Mouse (Mus musculus): ENCODE results near the gene Gm973. TPM values are rescaled to one million over a fixed set of nuclear protein-coding genes. Genes with fewer than 3 reads are reported as not detected.

Gene Gm973
- polyA plus RNA-seq, 1 experiment: not detected

DNA sequence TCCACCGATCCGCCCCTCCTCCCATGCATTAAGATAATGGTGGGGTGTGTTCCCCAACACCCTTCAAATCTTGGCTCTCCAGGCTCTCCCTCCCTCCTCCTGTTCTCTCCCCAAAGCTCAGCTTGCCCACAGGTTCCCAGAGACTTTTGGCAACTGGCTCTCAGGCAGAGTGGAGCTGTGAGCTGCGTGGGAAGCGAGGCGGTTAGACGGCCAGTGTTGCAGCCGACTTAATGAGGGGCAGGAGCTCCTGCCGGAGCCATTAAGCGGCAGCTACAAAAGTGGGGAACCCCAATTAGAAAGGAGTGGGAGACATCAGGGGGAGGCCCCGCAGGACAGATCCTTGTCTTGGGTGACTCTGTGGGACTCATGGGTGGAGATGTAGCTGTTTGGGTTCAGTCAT, 76.3 kb downstream of the Gm973 start:
- H3K79me2 ChIP-seq (ENCODE audit: control insufficient read depth, insufficient read depth): no peaks in the 10 kb centered on the region

DNA sequence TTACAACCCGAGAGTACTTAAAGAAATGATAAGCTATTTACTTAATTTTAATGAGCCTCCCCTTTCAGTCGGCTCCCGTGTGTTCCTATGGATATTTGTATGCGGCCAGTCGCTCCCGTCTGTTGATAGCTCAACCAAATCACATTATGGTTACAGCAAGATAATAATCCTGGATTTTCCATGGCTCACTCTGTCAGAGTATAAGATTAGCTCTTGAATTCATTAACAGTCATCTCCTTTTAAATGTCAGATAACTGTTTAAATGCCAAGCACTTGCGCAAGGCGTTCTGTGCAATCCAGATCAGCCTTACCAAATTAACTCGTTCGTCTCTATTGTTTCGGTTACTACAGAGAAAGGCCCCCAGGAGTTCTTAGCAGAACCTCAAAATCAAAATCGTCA, 76.8 kb downstream of the Gm973 start:
- Histone ChIP-seq H3K79me3 (ENCODE audit: low read depth) (no peaks in the 10 kb centered on the region), H3K36me3 (ENCODE audit: control insufficient read depth, insufficient read depth) (no peaks in the 10 kb centered on the region), H3K79me2 (ENCODE audit: control insufficient read depth, insufficient read depth) (no peaks in the 10 kb centered on the region), H3ac (ENCODE audit: control insufficient read depth, insufficient read length, low read depth) (no peak overlapping the region), H3K4me3 (ENCODE audit: insufficient read depth, poor library complexity, severe bottlenecking) (no peak overlapping the region), H3K27me3 (ENCODE audit: control insufficient read depth, insufficient read depth, insufficient read length) (peaks cover 5% of the 10 kb centered on the region)
- TF ChIP-seq CEBPB (IDR thresholded peaks at IDR 0.05; ENCODE audit: low read depth): no peak
- TF ChIP-seq FOSL1 (IDR thresholded peaks at IDR 0.05; ENCODE audit: insufficient read depth, low read length, poor library complexity, severe bottlenecking): no peak
- no peak for TF ChIP-seq MAX (IDR thresholded peaks at IDR 0.05)
- no peak for TF ChIP-seq CTCF (IDR thresholded peaks at IDR 0.05; ENCODE audit: control insufficient read depth, insufficient read depth, insufficient read length)
- TF ChIP-seq USF1 (IDR thresholded peaks at IDR 0.05; ENCODE audit: low read depth): no peak
- no peak for TF ChIP-seq MYOD1 (IDR thresholded peaks at IDR 0.05; ENCODE audit: control insufficient read depth, insufficient read length, low read depth)
- TF ChIP-seq MYOG (IDR thresholded peaks at IDR 0.05; ENCODE audit: control insufficient read depth, extremely low read depth, insufficient read length): no peak

More for the DNA sequence above, 76.3 kb downstream of the Gm973 start:
- H3K36me3 ChIP-seq (ENCODE audit: control insufficient read depth, insufficient read depth): no peaks in the 10 kb centered on the region
- H3ac ChIP-seq (ENCODE audit: control insufficient read depth, insufficient read length, low read depth): no peak overlapping the region
- H3K79me3 ChIP-seq (ENCODE audit: low read depth): no peaks in the 10 kb centered on the region
- TF ChIP-seq USF1 (IDR thresholded peaks at IDR 0.05; ENCODE audit: low read depth) (no peak), MAX (IDR thresholded peaks at IDR 0.05) (no peak), FOSL1 (IDR thresholded peaks at IDR 0.05; ENCODE audit: insufficient read depth, low read length, poor library complexity, severe bottlenecking) (no peak), CTCF (IDR thresholded peaks at IDR 0.05; ENCODE audit: control insufficient read depth, insufficient read depth, insufficient read length) (no peak), CEBPB (IDR thresholded peaks at IDR 0.05; ENCODE audit: low read depth) (no peak), MYOG (IDR thresholded peaks at IDR 0.05; ENCODE audit: control insufficient read depth, extremely low read depth, insufficient read length) (no peak), MYOD1 (IDR thresholded peaks at IDR 0.05; ENCODE audit: control insufficient read depth, insufficient read length, low read depth) (no peak)
- H3K4me3 ChIP-seq (ENCODE audit: insufficient read depth, poor library complexity, severe bottlenecking): no peak overlapping the region
- H3K27me3 ChIP-seq (ENCODE audit: control insufficient read depth, insufficient read depth, insufficient read length): peaks cover under 1% of the 10 kb centered on the region

DNA sequence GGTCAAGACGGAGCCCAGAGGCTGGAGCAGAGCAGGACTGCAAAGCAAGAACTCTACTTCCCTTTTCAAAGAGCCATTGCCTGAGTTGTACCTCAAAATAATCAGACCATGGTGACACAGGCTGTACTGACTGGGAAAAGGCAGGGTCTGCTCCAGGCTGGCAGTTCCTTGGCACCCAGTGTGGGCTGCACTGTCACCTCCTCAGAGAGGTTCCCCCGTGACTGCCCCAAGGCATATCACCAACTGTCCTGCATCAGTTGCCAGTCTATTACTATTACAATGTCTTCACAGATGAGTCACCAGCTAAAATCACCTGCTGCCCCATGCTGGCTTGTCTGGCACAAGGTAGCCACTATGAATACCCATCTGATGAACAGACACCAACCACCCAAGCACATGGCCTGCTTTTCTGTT, 77.6 kb downstream of the Gm973 start:
- Histone ChIP-seq H3ac (ENCODE audit: control insufficient read depth, insufficient read length, low read depth) (no peak overlapping the region), H3K36me3 (ENCODE audit: control insufficient read depth, insufficient read depth) (no peaks in the 10 kb centered on the region), H3K79me3 (ENCODE audit: low read depth) (no peaks in the 10 kb centered on the region), H3K79me2 (ENCODE audit: control insufficient read depth, insufficient read depth) (no peaks in the 10 kb centered on the region), H3K27me3 (ENCODE audit: control insufficient read depth, insufficient read depth, insufficient read length) (peaks cover 5% of the 10 kb centered on the region), H3K4me3 (ENCODE audit: insufficient read depth, poor library complexity, severe bottlenecking) (no peak overlapping the region)
- no peak for TF ChIP-seq USF1 (IDR thresholded peaks at IDR 0.05; ENCODE audit: low read depth)
- TF ChIP-seq MYOD1 (IDR thresholded peaks at IDR 0.05; ENCODE audit: control insufficient read depth, insufficient read length, low read depth): no peak
- TF ChIP-seq MAX (IDR thresholded peaks at IDR 0.05): no peak
- TF ChIP-seq MYOG (IDR thresholded peaks at IDR 0.05; ENCODE audit: control insufficient read depth, extremely low read depth, insufficient read length): no peak
- no peak for TF ChIP-seq CTCF (IDR thresholded peaks at IDR 0.05; ENCODE audit: control insufficient read depth, insufficient read depth, insufficient read length)
- no peak for TF ChIP-seq FOSL1 (IDR thresholded peaks at IDR 0.05; ENCODE audit: insufficient read depth, low read length, poor library complexity, severe bottlenecking)
- TF ChIP-seq CEBPB (IDR thresholded peaks at IDR 0.05; ENCODE audit: low read depth): no peak

DNA sequence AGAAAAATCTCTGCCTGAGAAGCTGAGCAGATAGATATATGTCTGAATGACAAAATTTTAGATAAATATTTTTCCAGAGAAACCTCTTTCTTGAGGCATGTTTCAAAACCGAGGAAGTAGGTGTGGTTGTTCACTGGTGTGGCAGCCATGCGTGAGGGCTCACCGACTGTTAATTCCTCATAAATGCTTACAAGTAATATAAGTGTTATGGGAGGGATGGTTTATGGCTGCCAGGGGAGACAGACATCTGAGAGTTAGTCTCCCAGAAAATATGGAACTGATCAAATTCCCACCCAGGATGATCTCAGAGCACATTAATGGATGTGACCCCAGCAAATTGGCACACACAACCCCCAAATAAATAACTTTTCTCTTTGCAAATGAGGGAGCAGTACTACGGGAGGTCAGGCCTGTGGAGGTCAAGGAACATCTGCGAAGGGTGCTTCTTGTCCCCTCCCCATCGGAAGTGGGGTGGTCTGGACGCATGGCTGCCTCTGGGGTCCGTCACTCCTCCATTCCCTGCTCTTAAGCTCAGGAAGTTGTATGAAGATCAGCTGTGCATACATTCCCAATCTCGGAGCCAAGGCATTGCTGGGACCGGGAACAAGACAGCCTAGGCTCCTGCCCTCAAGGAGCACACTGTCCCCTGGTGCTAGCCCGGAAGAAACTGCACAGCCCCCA, 78.7 kb downstream of the Gm973 start:
- H3K79me3 ChIP-seq (ENCODE audit: low read depth): no peaks in the 10 kb centered on the region
- TF ChIP-seq USF1 (IDR thresholded peaks at IDR 0.05; ENCODE audit: low read depth): no peak
- TF ChIP-seq MYOG (IDR thresholded peaks at IDR 0.05; ENCODE audit: control insufficient read depth, extremely low read depth, insufficient read length): no peak
- no peak for TF ChIP-seq CTCF (IDR thresholded peaks at IDR 0.05; ENCODE audit: control insufficient read depth, insufficient read depth, insufficient read length)
- no peak for TF ChIP-seq MYOD1 (IDR thresholded peaks at IDR 0.05; ENCODE audit: control insufficient read depth, insufficient read length, low read depth)
- TF ChIP-seq CEBPB (IDR thresholded peaks at IDR 0.05; ENCODE audit: low read depth): no peak
- no peak for TF ChIP-seq FOSL1 (IDR thresholded peaks at IDR 0.05; ENCODE audit: insufficient read depth, low read length, poor library complexity, severe bottlenecking)
- no peak for TF ChIP-seq MAX (IDR thresholded peaks at IDR 0.05)
- H3K36me3 ChIP-seq (ENCODE audit: control insufficient read depth, insufficient read depth): no peaks in the 10 kb centered on the region
- no peak overlapping the region for H3K4me3 ChIP-seq (ENCODE audit: insufficient read depth, poor library complexity, severe bottlenecking)
- peaks cover 5% of the 10 kb centered on the region for H3K27me3 ChIP-seq (ENCODE audit: control insufficient read depth, insufficient read depth, insufficient read length)
- H3K79me2 ChIP-seq (ENCODE audit: control insufficient read depth, insufficient read depth): no peaks in the 10 kb centered on the region
- H3ac ChIP-seq (ENCODE audit: control insufficient read depth, insufficient read length, low read depth): no peak overlapping the region

DNA sequence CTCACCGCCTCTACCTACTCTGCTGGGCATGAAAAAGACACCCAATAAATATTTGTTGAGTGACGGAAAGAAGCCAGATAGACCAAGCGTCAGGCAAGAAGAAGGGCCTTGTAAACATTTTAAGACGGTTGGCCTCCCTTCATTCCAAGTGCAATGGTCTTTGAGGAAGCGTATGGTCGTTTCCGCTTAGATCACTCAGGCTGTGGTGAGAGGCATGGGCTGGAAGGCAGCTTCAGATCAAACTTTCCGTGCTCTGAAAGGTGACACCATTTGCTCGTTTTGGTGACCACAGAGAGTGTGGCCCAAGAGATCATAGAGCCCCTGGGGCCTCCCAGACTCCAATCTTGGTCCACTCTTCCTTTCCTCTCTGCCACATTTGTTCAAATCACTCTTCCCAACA, 79.5 kb downstream of the Gm973 start:
- Histone ChIP-seq H3K36me3 (ENCODE audit: control insufficient read depth, insufficient read depth) (no peaks in the 10 kb centered on the region), H3K79me3 (ENCODE audit: low read depth) (no peaks in the 10 kb centered on the region), H3K27me3 (ENCODE audit: control insufficient read depth, insufficient read depth, insufficient read length) (peaks cover 5% of the 10 kb centered on the region), H3ac (ENCODE audit: control insufficient read depth, insufficient read length, low read depth) (no peak overlapping the region), H3K79me2 (ENCODE audit: control insufficient read depth, insufficient read depth) (no peaks in the 10 kb centered on the region), H3K4me3 (ENCODE audit: insufficient read depth, poor library complexity, severe bottlenecking) (no peak overlapping the region)
- TF ChIP-seq CTCF (IDR thresholded peaks at IDR 0.05; ENCODE audit: control insufficient read depth, insufficient read depth, insufficient read length) (no peak), USF1 (IDR thresholded peaks at IDR 0.05; ENCODE audit: low read depth) (no peak), MYOG (IDR thresholded peaks at IDR 0.05; ENCODE audit: control insufficient read depth, extremely low read depth, insufficient read length) (no peak), CEBPB (IDR thresholded peaks at IDR 0.05; ENCODE audit: low read depth) (no peak), MYOD1 (IDR thresholded peaks at IDR 0.05; ENCODE audit: control insufficient read depth, insufficient read length, low read depth) (no peak), MAX (IDR thresholded peaks at IDR 0.05) (no peak), FOSL1 (IDR thresholded peaks at IDR 0.05; ENCODE audit: insufficient read depth, low read length, poor library complexity, severe bottlenecking) (no peak)

All from C2C12 (cell line).